Mouse (Mus musculus): ENCODE results near the gene B4galnt3.

GRCm38 (mm10) chr6:120193793-120194192 lies 100.6 kb downstream of the B4galnt3 start:
- no peak for TF ChIP-seq CTCF (IDR thresholded peaks at IDR 0.05; ENCODE audit: control insufficient read depth, insufficient read depth, insufficient read length)
- no peak for TF ChIP-seq MAX (IDR thresholded peaks at IDR 0.05)
- TF ChIP-seq USF1 (IDR thresholded peaks at IDR 0.05; ENCODE audit: low read depth), result no peak
- TF ChIP-seq MYOG (IDR thresholded peaks at IDR 0.05; ENCODE audit: control insufficient read depth, extremely low read depth, insufficient read length), result no peak
- no peak for TF ChIP-seq MYOD1 (IDR thresholded peaks at IDR 0.05; ENCODE audit: control insufficient read depth, insufficient read length, low read depth)

All from C2C12 (cell line).